Mouse (Mus musculus) intestine, embryonic 16.5 days (tissue): ENCODE results near the gene Pqlc3. TPM values are rescaled to one million over a fixed set of nuclear protein-coding genes. Genes with fewer than 3 reads are reported as not detected.
A peak's percentile ranks its signal among the peaks of the same experiment; 100 is the strongest.

Experiments
- ATAC-seq: fragments of 200-750 bp; cut with Nextera tagmentation; 2 replicates; pipeline ENCODE4 v1.8.0; 2017; ENCODE audit warnings: moderate TSS enrichment, moderate library complexity
- H3K27ac ChIP-seq: fragments of 300-500 bp; sonication (generic); 2 replicates; pipeline ENCODE4 v1.5.1; 2014; ENCODE audit warnings: mild to moderate bottlenecking, low read length
- H3K27me3 ChIP-seq: fragments of 300-500 bp; sonication (generic); replicated peaks from 2 replicates; pipeline ENCODE4 v1.6.1; 2014; ENCODE audit warnings: low read length, control low read depth, mixed read lengths; ENCODE audit not compliant: control insufficient read depth, insufficient read depth
- H3K36me3 ChIP-seq: fragments of 300-500 bp; sonication (generic); 2 replicates; pipeline ENCODE4 v1.6.1; 2014; ENCODE audit warnings: low read length, control low read depth; ENCODE audit not compliant: control insufficient read depth, insufficient read depth
- H3K4me1 ChIP-seq: fragments of 300-500 bp; sonication (generic); 2 replicates; pipeline ENCODE4 v1.6.1; 2014; ENCODE audit warnings: low read length, control low read depth, mixed read lengths; ENCODE audit not compliant: control insufficient read depth, insufficient read depth
- H3K4me2 ChIP-seq: fragments of 300-500 bp; sonication (generic); 2 replicates; pipeline ENCODE4 v1.6.1; 2014; ENCODE audit warnings: low read depth, low read length, control low read depth
- H3K4me3 ChIP-seq: fragments of 300-500 bp; sonication (generic); 2 replicates; pipeline ENCODE4 v1.5.1; 2014; ENCODE audit warnings: mild to moderate bottlenecking, low read length
- H3K9ac ChIP-seq: fragments of 300-500 bp; sonication (generic); 2 replicates; pipeline ENCODE4 v1.6.1; 2014; ENCODE audit warnings: low read depth, low read length
- H3K9me3 ChIP-seq: fragments of 300-500 bp; sonication (generic); 2 replicates; pipeline ENCODE4 v1.6.1; 2016; ENCODE audit warnings: low read length, control low read depth; ENCODE audit not compliant: control insufficient read depth
- WGBS: fragments of 180-500 bp; shearing (Covaris S2); extraction: QIAGEN DNeasy Blood & Tissue Kit; methylation state at CpG from one replicate; pipeline ENCODE4 v1.1.7; 2014; 5-methylcytosine and 5-hydroxymethylcytosine counted together
- polyA plus RNA-seq: library from polyadenylated mRNA; unstranded; fragments of >200 nt; fragmentation: Nextera tagmentation; extraction: Ambion mirVana; gene quantifications from 2 replicates; pipeline ENCODE4 v1.2.1, GENCODE M21; 2015

Pqlc3 gene
- polyA plus RNA-seq: 14.4 and 15.4 TPM in 2 replicates

- WGBS: 1% methylated on average over 57 of the region's 57 CpGs
- H3K4me2 ChIP-seq: peak within 1 kb of the TSS; percentile 81
- peak within 1 kb of the TSS; percentile 53 for H3K4me3 ChIP-seq
- no peaks in the 10 kb centered on the region for H3K36me3 ChIP-seq
- peak; percentile 99 for ATAC-seq
- 0 out of 2 replicates have a peak, but pooled peaks cover 9% of the 10 kb centered on the region for H3K4me1 ChIP-seq
- H3K27ac ChIP-seq: peak within 1 kb of the TSS; percentile 67
- H3K27me3 ChIP-seq: no peaks in the 10 kb centered on the region
- peak within 1 kb of the TSS; percentile 66 for H3K9ac ChIP-seq
- no peaks in the 10 kb centered on the region for H3K9me3 ChIP-seq
Observed at GRCm38 (mm10) chr12:16999739-17000497, at the start of gene Pqlc3. Gene Pqlc3, minus strand, starts transcription at chr12:17000408.

DNA sequence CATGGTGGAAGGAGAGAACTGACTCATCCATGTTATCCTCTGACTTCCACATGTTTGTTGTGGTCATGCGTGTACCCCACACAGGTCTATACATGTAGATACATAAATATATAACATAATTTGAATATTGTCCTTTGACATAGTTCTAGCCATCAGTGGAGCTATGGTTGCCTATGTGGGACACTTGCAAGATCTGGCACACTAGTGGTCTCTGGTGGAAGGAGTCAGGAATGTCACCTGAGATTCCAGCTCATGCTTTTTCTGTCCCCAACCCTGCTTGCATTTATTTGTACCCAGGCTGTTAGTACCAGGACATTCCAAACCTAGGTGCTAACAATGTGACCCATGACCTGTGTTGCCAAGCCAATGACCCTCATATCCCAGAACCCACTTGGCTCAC, 49.6 kb upstream of the Pqlc3 start:
- no peaks in the 10 kb centered on the region for H3K27me3 ChIP-seq
- no peak overlapping the region for H3K4me2 ChIP-seq
- no peaks in the 10 kb centered on the region for H3K36me3 ChIP-seq
- no peaks in the 10 kb centered on the region for H3K4me1 ChIP-seq
- no peak for ATAC-seq
- 85% methylated on average over 1 of the region's 1 CpGs for WGBS
- no peak overlapping the region for H3K27ac ChIP-seq
- H3K9ac ChIP-seq: no peak overlapping the region
- H3K9me3 ChIP-seq: no peaks in the 10 kb centered on the region
- no peak overlapping the region for H3K4me3 ChIP-seq

DNA sequence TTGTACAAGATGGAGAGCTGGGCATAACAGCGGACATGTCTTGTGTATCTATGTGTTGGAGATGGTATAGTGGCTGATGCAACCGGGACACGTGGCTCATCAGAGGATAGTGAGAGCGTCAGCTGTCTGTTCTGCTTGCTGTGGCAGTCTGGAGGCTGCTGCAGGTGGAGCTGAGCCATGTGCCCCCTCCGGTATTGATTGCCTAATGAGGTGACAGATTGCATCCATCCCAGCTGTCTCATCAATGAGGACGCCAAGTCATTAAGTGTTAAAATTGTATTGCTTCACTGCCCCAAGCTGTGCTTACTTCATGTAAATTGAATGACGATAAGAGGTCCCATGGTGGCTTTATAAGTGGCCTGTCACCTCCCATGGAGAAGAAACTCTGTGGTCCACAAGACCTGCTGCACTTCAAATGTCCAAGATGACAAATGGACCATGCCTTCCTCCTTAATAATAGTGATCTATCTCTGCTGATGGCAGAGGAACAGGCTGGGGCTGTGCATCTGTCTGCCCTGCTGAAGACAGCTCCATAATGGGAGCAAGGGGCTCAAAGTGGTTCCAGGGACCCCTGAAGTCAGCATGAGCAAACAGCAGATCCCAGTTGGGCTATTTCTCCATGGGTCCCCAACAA, 48.9 kb upstream of the Pqlc3 start:
- 76% methylated on average over 7 of the region's 7 CpGs for WGBS
- no peak overlapping the region for H3K9ac ChIP-seq
- H3K36me3 ChIP-seq: no peaks in the 10 kb centered on the region
- H3K27me3 ChIP-seq: no peaks in the 10 kb centered on the region
- H3K4me3 ChIP-seq: no peak overlapping the region
- no peak overlapping the region for H3K4me2 ChIP-seq
- H3K9me3 ChIP-seq: no peaks in the 10 kb centered on the region
- H3K27ac ChIP-seq: no peak overlapping the region
- H3K4me1 ChIP-seq: no peaks in the 10 kb centered on the region
- no peak for ATAC-seq

DNA sequence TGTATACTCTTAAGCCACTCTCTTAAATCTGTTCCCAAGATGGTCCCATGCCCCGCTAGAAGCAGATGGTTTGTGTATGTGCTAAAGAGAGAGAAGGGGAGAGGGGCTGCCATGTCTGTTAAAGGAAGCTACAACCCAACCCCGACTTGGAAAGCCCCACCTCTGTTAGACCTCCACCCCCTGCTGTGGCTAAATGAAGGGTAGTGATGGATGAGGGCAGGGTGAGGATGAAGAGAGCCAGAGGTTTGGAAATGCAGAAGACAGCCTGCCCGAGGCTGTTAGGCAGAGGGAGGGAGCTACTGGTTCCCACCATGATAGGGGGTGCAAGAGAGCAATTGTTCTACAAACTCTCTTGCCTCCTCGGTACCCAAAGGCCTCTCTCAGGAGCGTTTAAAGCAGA, 43.1 kb upstream of the Pqlc3 start:
- no peak for ATAC-seq
- no peaks in the 10 kb centered on the region for H3K4me1 ChIP-seq
- H3K27me3 ChIP-seq: no peaks in the 10 kb centered on the region
- no peaks in the 10 kb centered on the region for H3K36me3 ChIP-seq
- no peaks in the 10 kb centered on the region for H3K9me3 ChIP-seq
- H3K27ac ChIP-seq: no peak overlapping the region
- H3K9ac ChIP-seq: no peak overlapping the region
- WGBS: 54% methylated on average over 5 of the region's 5 CpGs
- H3K4me2 ChIP-seq: no peak overlapping the region
- no peak overlapping the region for H3K4me3 ChIP-seq

DNA sequence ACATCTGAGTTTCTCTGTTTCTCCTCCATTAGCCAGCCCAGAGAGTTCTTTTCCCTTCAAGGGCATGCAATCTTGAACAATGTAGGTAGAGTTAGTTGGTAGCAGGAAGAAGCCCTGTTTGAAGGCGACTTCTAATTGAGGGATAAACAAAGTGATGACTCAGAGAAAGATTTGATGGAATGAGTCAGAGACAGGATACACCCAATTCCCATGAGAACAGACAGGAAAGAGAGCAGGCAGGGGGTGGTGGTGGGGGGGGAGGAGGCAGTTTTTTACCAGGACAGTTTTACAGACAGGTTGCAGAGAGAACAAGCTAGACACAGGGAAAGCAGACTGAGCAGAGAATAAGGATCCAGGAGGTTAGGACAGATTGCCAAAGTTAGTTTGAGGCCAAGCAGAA, 40.4 kb upstream of the Pqlc3 start:
- 44% methylated on average over 1 of the region's 1 CpGs for WGBS
- Histone ChIP-seq H3K4me1 (no peaks in the 10 kb centered on the region), H3K27ac (no peak overlapping the region), H3K27me3 (no peaks in the 10 kb centered on the region), H3K9me3 (no peaks in the 10 kb centered on the region), H3K4me2 (no peak overlapping the region), H3K36me3 (no peaks in the 10 kb centered on the region), H3K4me3 (no peak overlapping the region), H3K9ac (no peak overlapping the region)
- ATAC-seq: no peak

- Histone ChIP-seq H3K4me2 (no peak overlapping the region), H3K9me3 (no peaks in the 10 kb centered on the region), H3K4me3 (no peak overlapping the region), H3K27ac (no peak overlapping the region), H3K4me1 (no peaks in the 10 kb centered on the region), H3K27me3 (no peaks in the 10 kb centered on the region), H3K9ac (no peak overlapping the region), H3K36me3 (no peaks in the 10 kb centered on the region)
- no peak for ATAC-seq
- WGBS: 74% methylated on average over 2 of the region's 2 CpGs
Observed at GRCm38 (mm10) chr12:17039415-17039814, 39.2 kb upstream of the Pqlc3 start.

- Histone ChIP-seq H3K4me1 (no peaks in the 10 kb centered on the region), H3K9ac (no peak overlapping the region), H3K4me3 (no peak overlapping the region), H3K27me3 (no peaks in the 10 kb centered on the region), H3K27ac (no peak overlapping the region), H3K4me2 (no peak overlapping the region), H3K9me3 (no peaks in the 10 kb centered on the region), H3K36me3 (no peaks in the 10 kb centered on the region)
- no peak for ATAC-seq
- 63% methylated on average over 6 of the region's 6 CpGs for WGBS
Observed at GRCm38 (mm10) chr12:17038246-17038645, 38.0 kb upstream of the Pqlc3 start.

- Histone ChIP-seq H3K27ac (no peak overlapping the region), H3K4me2 (no peak overlapping the region), H3K36me3 (no peaks in the 10 kb centered on the region), H3K9ac (no peak overlapping the region), H3K4me3 (no peak overlapping the region), H3K9me3 (no peaks in the 10 kb centered on the region), H3K4me1 (no peaks in the 10 kb centered on the region), H3K27me3 (no peaks in the 10 kb centered on the region)
- ATAC-seq: no peak
- WGBS: 54% methylated on average over 14 of the region's 14 CpGs
Observed at GRCm38 (mm10) chr12:17037053-17037610, 36.9 kb upstream of the Pqlc3 start.

DNA sequence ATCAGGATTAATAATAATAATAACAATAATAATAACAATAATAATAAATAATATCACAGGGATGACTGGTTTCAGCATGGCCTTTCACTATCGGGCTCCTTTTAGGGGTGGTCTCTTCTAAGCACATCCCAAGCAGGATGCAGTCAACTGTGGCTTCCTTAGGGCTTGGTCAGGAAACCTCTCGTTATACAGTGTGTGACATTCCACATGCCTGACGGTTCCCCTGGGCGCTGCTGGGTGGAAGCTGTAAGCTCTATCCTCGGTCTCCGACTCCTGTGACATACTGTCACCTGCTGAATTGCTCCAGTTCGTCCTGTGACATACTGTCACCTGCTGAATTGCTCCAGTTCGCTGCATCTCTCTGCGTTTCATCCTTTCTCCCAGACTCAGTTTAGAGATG, 36.3 kb upstream of the Pqlc3 start:
- no peak for ATAC-seq
- H3K36me3 ChIP-seq: no peaks in the 10 kb centered on the region
- no peak overlapping the region for H3K9ac ChIP-seq
- no peaks in the 10 kb centered on the region for H3K4me1 ChIP-seq
- no peak overlapping the region for H3K27ac ChIP-seq
- H3K4me3 ChIP-seq: no peak overlapping the region
- 59% methylated on average over 9 of the region's 9 CpGs for WGBS
- H3K27me3 ChIP-seq: no peaks in the 10 kb centered on the region
- H3K4me2 ChIP-seq: no peak overlapping the region
- no peaks in the 10 kb centered on the region for H3K9me3 ChIP-seq
